Mouse (Mus musculus) ES-E14 (cell line): ENCODE data around the gene Pnlip.

ENCODE experiments used
- CHD2 ChIP-seq: IDR thresholded peaks from 2 replicates; pipeline ENCODE4 v1.6.1; 2014; ENCODE audit warnings: mild to moderate bottlenecking, low read depth, low read length, inconsistent platforms
- HCFC1 ChIP-seq: IDR thresholded peaks from 2 replicates; pipeline ENCODE4 v1.6.1; 2012; ENCODE audit warnings: low read length, inconsistent platforms, borderline replicate concordance; ENCODE audit not compliant: insufficient read depth

GRCm38 (mm10) chr19:58621646-58622045 lies 30.7 kb upstream of the Pnlip start:
- no peak for TF ChIP-seq CHD2
- TF ChIP-seq HCFC1 = no peak
